Mouse (Mus musculus) MEL-GATA-1-ER (cell line): ENCODE results near the gene Pdgfb.

Experiments used
- DNase-seq: peaks from one replicate; pipeline ENCODE4 v3.0.0-alpha.2; 2012; ENCODE audit warnings: low read depth; ENCODE audit errors: extremely low read depth

Pdgfb gene

DNA sequence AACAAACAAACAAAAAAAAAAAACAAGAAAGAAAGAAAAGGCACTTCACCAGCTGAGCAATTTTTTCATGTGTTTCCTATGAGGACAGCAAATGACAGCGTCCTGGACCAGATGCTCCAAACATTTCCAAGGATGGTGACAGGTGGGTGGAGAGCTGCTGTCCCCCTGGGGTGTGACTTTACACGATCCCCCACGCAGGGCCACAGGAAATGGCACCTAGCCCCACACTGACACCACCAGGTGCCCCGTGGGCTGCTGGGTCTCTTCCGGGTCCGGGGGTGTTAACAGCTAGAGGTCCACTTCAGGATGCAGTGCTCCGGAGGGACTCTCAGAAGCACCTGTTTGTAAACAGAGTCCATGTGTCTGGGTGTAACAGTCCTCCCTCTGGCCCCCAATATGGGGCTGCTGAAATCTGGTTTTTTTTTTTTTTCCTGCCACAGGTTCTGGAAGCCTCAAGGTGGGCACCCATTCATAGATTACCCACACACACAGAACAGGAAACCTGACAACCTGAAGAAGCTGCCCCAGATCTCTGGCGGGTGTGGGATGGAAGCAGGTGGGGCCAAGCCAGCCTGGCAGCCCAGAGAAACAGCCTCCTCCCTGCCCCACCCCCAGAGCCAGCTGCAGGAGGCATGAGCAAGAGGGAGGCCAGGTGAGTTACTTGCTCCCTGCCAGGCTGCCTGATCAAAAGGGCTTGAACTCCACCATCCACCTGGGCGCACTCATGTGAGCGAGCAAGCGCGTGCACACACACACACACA, 5.2 kb downstream of the Pdgfb start:
- no peak for DNase-seq

DNA sequence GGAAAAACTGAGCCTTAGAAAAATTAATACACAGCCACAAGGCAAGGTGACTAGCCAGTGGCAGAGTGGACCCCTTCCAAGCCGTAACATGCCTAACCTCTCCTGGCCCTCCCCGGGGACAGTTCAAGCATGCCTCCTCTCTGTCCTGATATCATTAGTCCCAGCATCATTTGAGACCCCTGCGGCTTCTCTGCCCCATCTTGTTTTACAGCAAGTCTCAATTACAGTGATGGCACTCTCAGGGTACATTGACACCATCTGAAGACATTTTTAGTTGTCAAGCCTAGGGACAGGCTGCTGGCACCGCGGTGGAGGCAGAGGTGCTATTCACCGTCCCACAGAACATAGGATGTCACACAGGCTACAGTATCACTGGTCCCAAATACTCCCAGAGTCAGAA, 6.3 kb downstream of the Pdgfb start:
- DNase-seq: no peak

- peak; percentile 91 for DNase-seq
These were observed 8.6 kb downstream of the Pdgfb start for GRCm38 (mm10) chr15:80006156-80006555.

DNA sequence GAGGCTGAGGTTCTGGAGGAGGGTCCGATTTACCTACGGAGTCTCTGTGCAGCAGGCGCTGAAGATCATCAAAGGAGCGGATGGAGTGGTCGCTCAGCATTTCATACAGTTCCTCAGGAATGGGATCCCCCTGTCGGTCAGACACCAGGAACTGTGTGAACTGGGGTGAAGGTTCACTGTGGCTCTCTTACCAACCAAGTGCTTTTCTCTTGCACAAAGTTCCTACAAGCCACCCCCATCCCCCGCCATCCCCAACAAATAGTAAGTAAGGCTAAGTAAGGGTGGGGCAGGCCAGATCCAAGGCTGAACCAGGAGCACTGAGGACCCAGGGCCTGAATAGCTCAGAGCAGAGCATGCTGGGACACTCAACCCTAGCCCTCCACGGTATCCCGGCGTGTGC, 9.3 kb downstream of the Pdgfb start:
- DNase-seq: no peak

DNA sequence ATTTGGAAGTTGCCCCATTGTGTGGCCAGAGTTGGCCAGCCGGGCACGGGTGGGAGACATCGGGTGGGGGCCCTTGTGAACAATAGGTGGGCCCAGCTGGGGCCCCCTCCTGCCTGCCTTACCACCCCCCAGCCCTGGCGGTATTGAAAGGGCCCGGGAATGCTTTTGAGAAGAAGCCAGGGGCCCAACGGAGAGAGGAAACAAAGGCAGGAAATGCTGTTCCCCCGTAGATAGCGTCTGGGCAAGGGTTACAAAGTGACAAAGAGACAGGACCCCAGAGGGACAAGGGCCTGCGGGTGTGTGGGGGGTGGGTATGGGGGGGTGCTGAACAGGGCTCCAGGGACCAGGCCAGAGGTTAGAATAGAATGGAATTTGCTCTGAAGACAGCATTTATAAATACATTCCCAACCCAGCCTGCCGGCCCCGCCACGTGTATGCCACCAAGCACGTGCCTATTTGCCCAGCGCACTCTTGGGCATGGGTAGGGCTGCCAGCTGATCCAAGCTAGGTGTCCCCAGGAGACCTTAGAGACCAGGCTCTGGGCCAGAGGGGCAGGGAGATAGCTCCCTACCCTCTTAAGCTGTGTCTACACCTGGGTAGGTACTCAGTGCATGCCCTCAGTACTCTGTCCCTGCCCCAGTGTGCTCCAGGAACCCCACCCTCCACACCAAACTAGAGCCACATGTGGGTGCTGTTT, 10.0 kb downstream of the Pdgfb start:
- DNase-seq: no peak

GRCm38 (mm10) chr15:80003581-80003980, 11.2 kb downstream of the Pdgfb start:
- no peak for DNase-seq

DNA sequence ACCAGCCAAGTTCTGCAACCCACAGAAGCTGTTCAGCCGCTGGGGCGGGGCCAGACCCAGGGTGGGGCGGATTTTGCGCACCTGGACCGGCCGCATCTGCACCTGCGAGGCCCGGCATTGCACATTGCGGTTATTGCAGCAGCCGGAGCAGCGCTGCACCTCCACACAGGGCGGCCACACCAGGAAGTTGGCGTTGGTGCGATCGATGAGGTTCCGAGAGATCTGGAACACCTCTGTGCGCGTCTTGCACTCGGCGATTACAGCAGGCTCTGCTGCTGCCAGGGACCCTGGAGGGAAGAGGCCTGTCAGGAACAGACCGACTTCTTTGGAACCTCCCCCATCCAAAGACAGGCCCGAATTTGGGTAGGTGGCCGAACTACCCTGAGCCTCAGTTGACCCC, 13.2 kb downstream of the Pdgfb start:
- DNase-seq: no peak

DNA sequence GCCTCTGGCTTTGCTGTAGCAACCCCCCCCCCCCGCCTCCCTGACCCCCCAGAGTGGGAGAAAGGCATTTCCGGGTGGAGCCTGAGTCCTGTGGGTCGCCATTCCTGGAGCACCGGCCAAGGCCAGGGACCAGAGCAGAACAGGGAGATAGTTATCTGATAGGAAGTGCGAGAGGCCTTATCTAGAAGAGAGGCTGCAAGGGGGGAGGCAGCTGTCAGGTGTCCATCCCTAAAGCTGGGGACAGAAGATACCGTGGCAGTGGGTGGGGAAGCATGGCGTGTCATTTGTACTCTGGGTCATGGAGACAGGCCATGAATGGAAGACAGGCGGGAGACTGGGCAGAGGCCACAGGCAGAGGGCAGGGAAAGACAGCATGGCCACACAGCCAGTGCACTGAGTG, 14.1 kb downstream of the Pdgfb start:
- DNase-seq: no peak

- no peak for DNase-seq
These were observed 16.8 kb downstream of the Pdgfb start for GRCm38 (mm10) chr15:79997988-79998387.

GRCm38 (mm10) chr15:79996781-79997180, 18.0 kb downstream of the Pdgfb start:
- DNase-seq: no peak

GRCm38 (mm10) chr15:79995552-79995951, 19.2 kb downstream of the Pdgfb start:
- DNase-seq: no peak

DNA sequence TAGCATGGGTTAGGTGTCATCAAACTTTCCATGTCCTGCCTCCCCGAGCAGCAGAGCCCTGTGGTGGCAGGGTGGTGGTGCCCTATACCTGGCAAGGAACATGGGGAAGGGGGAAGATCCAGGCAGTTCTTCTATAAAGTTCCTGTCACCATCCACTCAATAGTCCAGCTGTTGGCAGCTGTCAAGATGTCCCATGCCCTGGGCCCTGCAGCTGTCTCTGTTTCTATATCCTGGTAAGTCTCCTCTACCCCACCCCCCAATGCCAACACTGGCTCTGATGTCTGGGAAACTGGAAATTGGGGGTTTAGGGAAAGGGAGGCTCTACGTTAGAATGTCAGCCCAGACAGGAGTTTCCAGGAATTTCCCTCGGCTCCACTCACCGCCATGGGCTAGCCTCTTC, 20.2 kb downstream of the Pdgfb start:
- no peak for DNase-seq

DNA sequence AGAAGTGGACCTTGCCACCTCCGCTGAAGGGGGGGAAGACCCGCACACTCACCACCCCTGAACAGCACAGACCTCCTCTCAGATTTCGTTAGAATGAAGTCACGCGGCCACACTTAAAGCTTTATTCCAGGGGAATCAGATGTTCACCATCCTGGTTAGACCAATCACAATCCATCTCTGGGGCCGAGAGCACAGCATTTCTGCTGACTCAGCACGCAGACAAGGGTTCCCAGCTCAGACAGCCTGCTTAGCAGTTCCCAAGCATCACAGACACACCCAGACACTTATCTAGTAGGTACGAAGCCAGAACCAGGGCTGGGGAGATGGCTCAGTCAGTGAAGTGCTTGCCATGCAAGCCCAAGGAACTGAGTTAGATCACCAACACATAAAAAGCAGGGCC, 28.6 kb downstream of the Pdgfb start:
- no peak for DNase-seq

GRCm38 (mm10) chr15:79985471-79985870, 29.3 kb downstream of the Pdgfb start:
- no peak for DNase-seq

GRCm38 (mm10) chr15:79984152-79984551, 30.6 kb downstream of the Pdgfb start:
- DNase-seq: no peak

- DNase-seq: no peak
These were observed 34.1 kb downstream of the Pdgfb start for GRCm38 (mm10) chr15:79980716-79981115.

GRCm38 (mm10) chr15:79972186-79972585, 42.6 kb downstream of the Pdgfb start:
- DNase-seq: no peak

DNA sequence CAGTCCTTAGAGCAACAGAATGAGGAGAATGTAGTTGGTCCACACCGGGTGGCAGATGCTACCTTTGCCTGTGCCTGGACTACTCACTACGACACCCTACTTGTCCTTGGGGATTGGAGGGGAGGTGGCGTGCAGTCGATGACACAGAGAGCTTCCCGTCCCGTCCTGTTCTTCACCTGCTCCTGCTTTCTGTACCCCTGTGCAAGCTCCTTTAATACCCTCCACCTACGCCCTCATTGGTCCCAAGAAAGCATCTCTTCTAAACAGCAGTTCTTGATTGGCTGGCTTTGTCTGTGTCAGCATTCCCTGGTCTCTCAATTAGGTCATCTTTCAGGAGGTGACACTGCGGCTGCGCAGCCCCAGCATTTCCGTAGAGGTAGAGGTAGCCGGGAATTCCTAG, 43.8 kb downstream of the Pdgfb start, which contains the start of gene Cbx7:
TSS of gene Cbx7 (minus strand) at position 180 of the 400 bp plus-strand sequence.
- DNase-seq: no peak

DNA sequence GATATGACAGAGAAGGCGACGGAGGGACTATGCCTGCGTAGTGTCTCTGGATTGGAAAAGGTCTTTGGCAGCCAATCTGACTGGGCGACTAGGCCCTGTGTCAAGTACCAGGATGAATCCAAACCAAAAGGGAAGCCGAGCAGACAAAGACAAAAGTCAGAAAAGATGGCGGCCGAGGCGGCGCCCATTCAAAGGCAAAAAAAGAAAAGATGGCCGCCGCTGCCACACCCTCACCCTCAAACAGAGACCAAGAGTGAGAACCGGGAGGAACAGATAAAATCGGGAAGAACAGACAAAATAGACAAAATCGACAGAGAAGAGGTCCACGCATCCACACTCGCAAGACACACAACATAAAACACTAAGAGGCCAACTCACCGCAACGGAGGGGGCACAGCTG, 44.3 kb downstream of the Pdgfb start:
- DNase-seq: no peak

- DNase-seq: no peak
These were observed 47.4 kb downstream of the Pdgfb start for GRCm38 (mm10) chr15:79967346-79967745.

DNA sequence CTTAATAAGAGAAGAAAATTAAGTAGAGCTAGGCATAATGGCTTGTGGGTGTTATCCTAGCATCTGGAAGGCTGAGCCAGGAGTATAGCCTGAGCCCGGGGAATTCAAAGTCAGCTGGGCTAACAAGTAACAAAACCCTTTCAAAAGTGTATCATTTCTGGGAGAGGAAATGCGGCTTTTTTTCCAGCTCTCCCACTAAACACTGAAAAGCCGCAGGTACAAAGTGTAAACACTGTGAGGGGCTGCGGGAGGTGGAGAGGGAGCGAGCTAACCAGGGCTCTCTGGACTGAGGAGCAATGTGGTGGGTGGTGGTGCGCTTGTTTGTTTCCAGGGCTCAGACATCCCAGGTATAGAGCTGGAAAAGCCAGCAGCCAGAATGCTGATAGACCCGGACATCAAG, 50.4 kb downstream of the Pdgfb start:
- DNase-seq: no peak

GRCm38 (mm10) chr15:79962661-79963060, 52.1 kb downstream of the Pdgfb start:
- no peak for DNase-seq

- no peak for DNase-seq
These were observed 53.3 kb downstream of the Pdgfb start for GRCm38 (mm10) chr15:79961366-79961921.
